Mouse (Mus musculus): ENCODE measurements at regions not wholly inside any gene's neighbourhood (a gene's known extent, or its start where the extent isn't known, plus 50 kb on each side); places are given as distances from the start of the nearest gene placed in this dataset.
A peak's percentile ranks its signal among the peaks of the same experiment; 100 is the strongest.

- DNase-seq (ENCODE audit: low spot score) = no peak
Measured at GRCm38 (mm10) chr12:9091951-9092350, 62.2 kb downstream of the Ttc32 start.

GRCm38 (mm10) chr12:9095061-9095460 is 65.3 kb downstream of the Ttc32 start:
- DNase-seq (ENCODE audit: low spot score) = no peak

GRCm38 (mm10) chr12:9106416-9106815 is 76.6 kb downstream of the Ttc32 start:
- no peak for DNase-seq (ENCODE audit: low spot score)

GRCm38 (mm10) chr12:9109806-9110205 is 80.0 kb downstream of the Ttc32 start:
- DNase-seq (ENCODE audit: low spot score) = no peak

- DNase-seq (ENCODE audit: low spot score) = no peak
Measured at GRCm38 (mm10) chr12:9112161-9112674, 82.4 kb downstream of the Ttc32 start.

- no peak for DNase-seq (ENCODE audit: low spot score)
Measured at GRCm38 (mm10) chr12:9113652-9114051, 83.9 kb downstream of the Ttc32 start.

GRCm38 (mm10) chr12:9114061-9114460 is 84.3 kb downstream of the Ttc32 start:
- no peak for DNase-seq (ENCODE audit: low spot score)

GRCm38 (mm10) chr12:9118576-9118975 is 88.8 kb downstream of the Ttc32 start:
- DNase-seq (ENCODE audit: low spot score) = no peak

GRCm38 (mm10) chr12:9127931-9128550 is 98.2 kb downstream of the Ttc32 start:
- no peak for DNase-seq (ENCODE audit: low spot score)

- no peak for DNase-seq (ENCODE audit: low spot score)
Measured at GRCm38 (mm10) chr12:9128581-9129275, 98.9 kb downstream of the Ttc32 start.

- DNase-seq (ENCODE audit: low spot score) = no peak
Measured at GRCm38 (mm10) chr12:9132621-9133020, 102.8 kb downstream of the Ttc32 start.

GRCm38 (mm10) chr12:9133890-9134870 is 104.4 kb downstream of the Ttc32 start:
- no peak for DNase-seq (ENCODE audit: low spot score)

- no peak for DNase-seq (ENCODE audit: low spot score)
Measured at GRCm38 (mm10) chr12:9151001-9151400, 121.2 kb downstream of the Ttc32 start.

GRCm38 (mm10) chr12:9151426-9151825 is 121.6 kb downstream of the Ttc32 start:
- DNase-seq (ENCODE audit: low spot score) = no peak

- DNase-seq (ENCODE audit: low spot score) = no peak
Measured at GRCm38 (mm10) chr12:9154491-9154890, 124.7 kb downstream of the Ttc32 start.

GRCm38 (mm10) chr12:9156794-9157193 is 127.0 kb downstream of the Ttc32 start:
- DNase-seq (ENCODE audit: low spot score) = no peak

GRCm38 (mm10) chr12:9158751-9159150 is 129.0 kb downstream of the Ttc32 start:
- no peak for DNase-seq (ENCODE audit: low spot score)

GRCm38 (mm10) chr12:9165367-9165940 is 135.7 kb downstream of the Ttc32 start:
- DNase-seq (ENCODE audit: low spot score) = no peak

- peak; percentile 24 for DNase-seq (ENCODE audit: low spot score)
Measured at GRCm38 (mm10) chr12:9166218-9166908, 136.6 kb downstream of the Ttc32 start.

GRCm38 (mm10) chr12:9169008-9169407 is 139.2 kb downstream of the Ttc32 start:
- no peak for DNase-seq (ENCODE audit: low spot score)

GRCm38 (mm10) chr12:9173680-9174079 is 143.9 kb downstream of the Ttc32 start:
- no peak for DNase-seq (ENCODE audit: low spot score)

Data from thymus, postnatal 0 days (tissue).